Mouse (Mus musculus) heart, postnatal 0 days (tissue): ENCODE data around the gene AU040320. TPM values are rescaled to one million over a fixed set of nuclear protein-coding genes. Genes with fewer than 3 reads are reported as not detected.

Experiments used
- ATAC-seq: fragments of 200-750 bp; cut with Nextera tagmentation; 2 replicates; pipeline ENCODE4 v1.8.0; 2017; ENCODE audit warnings: low read depth, moderate number of reproducible peaks, moderate library complexity; ENCODE audit not compliant: insufficient read depth
- DNase-seq: peaks from one replicate; pipeline ENCODE4 v3.0.0-alpha.2; 2016; ENCODE audit warnings: low spot score
- H3K27ac ChIP-seq: fragments of 300-500 bp; sonication (generic); 2 replicates; pipeline ENCODE4 v1.5.1; 2014; ENCODE audit warnings: low read depth, mild to moderate bottlenecking
- H3K27me3 ChIP-seq: fragments of 300-500 bp; sonication (generic); 2 replicates; pipeline ENCODE4 v1.6.1; 2014; ENCODE audit warnings: low read length, mixed read lengths; ENCODE audit not compliant: control insufficient read depth, insufficient read depth
- H3K36me3 ChIP-seq: fragments of 300-500 bp; sonication (generic); replicated peaks from 2 replicates; pipeline ENCODE4 v1.6.1; 2014; ENCODE audit warnings: low read length, mixed read lengths; ENCODE audit not compliant: control insufficient read depth, insufficient read depth
- H3K4me1 ChIP-seq: fragments of 300-500 bp; sonication (generic); 2 replicates; pipeline ENCODE4 v1.6.1; 2014; ENCODE audit warnings: antibody characterized with exemption; ENCODE audit not compliant: control insufficient read depth, insufficient read depth
- H3K4me2 ChIP-seq: fragments of 300-500 bp; sonication (generic); 2 replicates; pipeline ENCODE4 v1.6.1; 2014; ENCODE audit warnings: low read depth, mild to moderate bottlenecking, low read length, moderate library complexity
- H3K4me3 ChIP-seq: fragments of 300-500 bp; sonication (generic); 2 replicates; pipeline ENCODE4 v1.5.1; 2014; ENCODE audit warnings: low read depth, low read length
- H3K9ac ChIP-seq: fragments of 300-500 bp; sonication (generic); replicated peaks from 2 replicates; pipeline ENCODE4 v1.6.1; 2014; ENCODE audit warnings: low read depth, low read length, mixed read lengths
- H3K9me3 ChIP-seq: fragments of 300-500 bp; sonication (generic); replicated peaks from 2 replicates; pipeline ENCODE4 v1.6.1; 2016; ENCODE audit warnings: low read length; ENCODE audit not compliant: control insufficient read depth
- CTCF ChIP-seq: IDR thresholded peaks from 2 replicates; pipeline ENCODE4 v1.5.1; 2016; ENCODE audit warnings: antibody characterized with exemption, control low read depth, low read depth
- EP300 ChIP-seq: IDR thresholded peaks from 2 replicates; pipeline ENCODE4 v1.6.1; 2016; ENCODE audit warnings: antibody characterized with exemption, low read depth
- WGBS: fragments of 180-500 bp; shearing (Covaris S2); extraction: QIAGEN DNeasy Blood & Tissue Kit; methylation state at CpG from one replicate; pipeline ENCODE4 v1.1.7; 2014; 5-methylcytosine and 5-hydroxymethylcytosine counted together
- polyA plus RNA-seq: library from polyadenylated mRNA; unstranded; fragments of >200 nt; fragmentation: Nextera tagmentation; extraction: Ambion mirVana; gene quantifications from 2 replicates; pipeline ENCODE4 v1.2.1, GENCODE M21; 2015
- total RNA-seq: library from RNA; depleted of rRNA; stranded (reverse); fragments of >200 nt; gene quantifications from 2 replicates; pipeline ENCODE4 v1.2.3, GENCODE M21; 2014; ENCODE audit warnings: low replicate concordance

The AU040320 gene
- total and polyA plus RNA-seq, 2 experiments from 2014 or later, result 16.6 to 69.0 TPM

GRCm38 (mm10) chr4:126813212-126813611 lies 59.9 kb downstream of the AU040320 start:
- Histone ChIP-seq H3K36me3 (peaks cover 38% of the 10 kb centered on the region), H3K9me3 (no peaks in the 10 kb centered on the region), H3K27ac (0 out of 2 replicates have a peak overlapping the region, but pooled peaks have one; percentile 11), H3K4me3 (no peak overlapping the region), H3K4me1 (peaks cover 9% of the 10 kb centered on the region; the same call in 1 of the 2 replicates), H3K4me2 (no peak overlapping the region), H3K9ac (no peak overlapping the region), H3K27me3 (no peaks in the 10 kb centered on the region)
- no peak for ATAC-seq
- 32% methylated on average over 5 of the region's 5 CpGs for WGBS
- no peak for DNase-seq
- TF ChIP-seq EP300 (no peak), CTCF (no peak)

GRCm38 (mm10) chr4:126814854-126815253 lies 61.5 kb downstream of the AU040320 start:
- Histone ChIP-seq H3K4me3 (no peak overlapping the region), H3K4me1 (peaks cover 9% of the 10 kb centered on the region; the same call in 1 of the 2 replicates), H3K36me3 (peaks cover 38% of the 10 kb centered on the region), H3K9me3 (no peaks in the 10 kb centered on the region), H3K9ac (no peak overlapping the region), H3K27me3 (no peaks in the 10 kb centered on the region), H3K27ac (no peak overlapping the region), H3K4me2 (no peak overlapping the region)
- DNase-seq (no peak), ATAC-seq (no peak)
- no peak for TF ChIP-seq EP300
- TF ChIP-seq CTCF, result no peak
- WGBS, result 68% methylated on average over 5 of the region's 5 CpGs

GRCm38 (mm10) chr4:126822891-126823882 lies 69.8 kb downstream of the AU040320 start:
- TF ChIP-seq CTCF (no peak), EP300 (no peak)
- Histone ChIP-seq H3K4me3 (no peak overlapping the region), H3K27me3 (no peaks in the 10 kb centered on the region), H3K9ac (no peak overlapping the region), H3K4me2 (no peak overlapping the region), H3K4me1 (0 out of 2 replicates have a peak, but pooled peaks cover 10% of the 10 kb centered on the region), H3K36me3 (0 out of 2 replicates have a peak, but pooled peaks cover 5% of the 10 kb centered on the region), H3K9me3 (no peaks in the 10 kb centered on the region), H3K27ac (peak overlapping the region; percentile 27)
- 63% methylated on average over 9 of the region's 9 CpGs for WGBS
- ATAC-seq (peak; percentile 63; the same call in 1 of the 2 replicates), DNase-seq (no peak)

- H3K27ac ChIP-seq, result peak overlapping the region; percentile 27
- no peak for DNase-seq
- 0 out of 2 replicates have a peak, but pooled peaks cover 4% of the 10 kb centered on the region for H3K36me3 ChIP-seq
- H3K4me2 ChIP-seq, result no peak overlapping the region
- peak; percentile 24 for ATAC-seq
- no peak overlapping the region for H3K9ac ChIP-seq
- no peaks in the 10 kb centered on the region for H3K9me3 ChIP-seq
- H3K27me3 ChIP-seq, result no peaks in the 10 kb centered on the region
- no peak overlapping the region for H3K4me3 ChIP-seq
- TF ChIP-seq EP300 (no peak), CTCF (no peak)
- peaks cover 15% of the 10 kb centered on the region for H3K4me1 ChIP-seq
- WGBS, result 43% methylated on average over 5 of the region's 5 CpGs
These were observed 70.6 kb downstream of the AU040320 start for GRCm38 (mm10) chr4:126823917-126824316.

GRCm38 (mm10) chr4:126831122-126831521 lies 77.8 kb downstream of the AU040320 start:
- peaks cover 6% of the 10 kb centered on the region for H3K4me1 ChIP-seq
- DNase-seq (no peak), ATAC-seq (no peak)
- no peaks in the 10 kb centered on the region for H3K9me3 ChIP-seq
- peaks cover 54% of the 10 kb centered on the region for H3K36me3 ChIP-seq
- TF ChIP-seq EP300, result no peak
- TF ChIP-seq CTCF, result no peak
- H3K4me3 ChIP-seq, result no peak overlapping the region
- H3K27ac ChIP-seq, result no peak overlapping the region
- WGBS, result 97% methylated on average over 5 of the region's 5 CpGs
- no peak overlapping the region for H3K9ac ChIP-seq
- H3K27me3 ChIP-seq, result no peaks in the 10 kb centered on the region
- no peak overlapping the region for H3K4me2 ChIP-seq
